Mouse (Mus musculus) gastrocnemius, postnatal 4 days (tissue): ENCODE data around the gene Olfr599. TPM values are rescaled to one million over a fixed set of nuclear protein-coding genes. Genes with fewer than 3 reads are reported as not detected.
"Not testable (repeated sequence)": the region's sequence is repeated elsewhere in the genome, so short reads cannot be mapped to it uniquely, and the experiment has no call there.

Experiments used
- DNase-seq, 2 experiments: peaks; one replicate each; pipeline ENCODE4 v3.0.0; 2021 to 2022; ENCODE audit warnings: low spot score in 2 of 2, mixed read lengths in 2 of 2
- long read RNA-seq, 2 experiments: library from polyadenylated mRNA; stranded (forward); transcript quantifications; one replicate each; pipeline ENCODE4 v2.0.0; 2021
- total RNA-seq, 2 experiments: library from RNA; stranded (reverse); gene quantifications; 2 replicates each; pipeline ENCODE4 v1.2.3; 2021

The Olfr599 gene
- total RNA-seq: not detected
- long read RNA-seq, experiment 1: 0 reads
- long read RNA-seq, experiment 2: 0 reads

DNA sequence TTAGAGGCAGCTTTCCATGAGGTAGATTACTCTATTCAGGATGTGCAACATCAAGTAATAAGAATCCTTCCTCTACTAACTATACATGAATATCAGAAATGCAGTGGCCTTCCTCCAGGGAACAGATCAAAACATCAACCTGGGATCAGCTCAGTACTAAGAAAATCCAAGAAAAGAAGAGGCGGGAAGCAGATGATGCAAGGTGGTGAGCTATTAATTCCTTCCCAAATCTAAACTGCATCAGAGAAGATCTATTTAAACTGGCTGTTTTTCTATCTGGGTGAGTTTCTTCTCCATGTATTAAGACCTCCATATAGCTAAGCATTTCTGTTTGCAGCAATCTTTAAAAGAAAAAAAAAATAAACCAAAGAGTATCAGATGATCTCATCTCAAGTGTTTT lies at the start of gene Olfr599:
TSS of gene Olfr599 (plus strand) at position 301 of the 400 bp plus-strand sequence.
- no peak for DNase-seq

DNA sequence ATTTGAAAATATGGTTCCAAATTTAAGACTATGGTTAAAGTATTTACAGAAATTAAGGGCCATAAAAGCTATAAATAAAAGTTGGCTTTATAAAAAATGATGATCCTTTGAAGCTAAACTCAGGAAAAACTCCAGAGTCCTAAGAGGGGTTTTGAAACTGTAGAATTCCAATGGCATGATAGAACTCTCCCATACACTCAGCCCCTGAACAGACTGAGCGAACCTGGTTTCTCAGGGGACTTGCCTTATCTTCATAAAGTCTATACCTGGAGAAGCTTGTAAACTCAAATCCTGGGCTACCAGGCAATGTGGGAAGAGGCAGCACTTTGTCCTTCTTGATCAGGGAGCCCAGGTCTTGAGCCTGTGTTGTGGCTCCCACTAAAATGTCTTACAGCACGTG lies 30.4 kb upstream of the Olfr599 start, which contains the start of gene Olfr596:
TSS of gene Olfr596 (plus strand) at position 301 of the 400 bp plus-strand sequence.
- not testable (repeated sequence) for DNase-seq

DNA sequence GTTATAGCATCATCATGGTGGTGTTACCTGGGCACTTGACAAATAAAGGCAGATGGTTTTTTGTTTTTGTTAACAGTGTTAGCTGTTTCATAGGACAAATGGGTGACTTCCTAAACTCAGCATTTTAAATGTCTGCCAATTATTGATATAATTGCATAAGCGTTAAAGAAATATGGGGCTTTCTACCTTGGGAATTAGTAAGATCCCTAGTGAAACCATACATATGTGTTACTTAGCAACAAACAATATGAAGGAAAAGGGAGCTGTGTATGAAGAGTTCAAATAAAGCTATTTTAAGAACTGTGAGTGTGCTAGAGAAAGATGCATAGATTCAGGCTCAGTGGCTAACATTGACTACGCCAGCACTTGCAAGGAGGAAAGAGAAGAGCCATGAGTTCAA lies 19.7 kb upstream of the Olfr599 start, which contains the start of gene Olfr597:
TSS of gene Olfr597 (plus strand) at position 301 of the 400 bp plus-strand sequence.
- not testable (repeated sequence) for DNase-seq

DNA sequence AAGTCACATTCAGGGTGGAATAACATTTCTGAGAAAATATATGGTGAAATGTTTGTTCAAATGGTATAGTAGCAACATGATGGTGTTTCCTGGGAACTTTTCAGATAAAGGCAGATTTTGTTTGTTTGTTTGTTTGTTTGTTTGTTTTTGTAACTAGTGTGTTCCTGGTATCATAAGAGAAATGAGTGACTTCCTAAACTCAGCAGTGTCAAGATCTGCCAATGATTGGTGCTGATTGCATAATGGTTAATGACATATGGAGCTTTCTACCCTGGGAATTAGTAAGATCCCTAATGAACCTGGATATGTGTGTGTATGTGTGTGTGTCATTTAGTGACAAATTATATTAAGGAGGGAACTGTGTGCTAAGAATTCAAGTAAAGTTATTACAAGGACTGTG lies 12.4 kb upstream of the Olfr599 start, which contains the start of gene Olfr598:
TSS of gene Olfr598 (plus strand) at position 301 of the 400 bp plus-strand sequence.
- DNase-seq: no peak

DNA sequence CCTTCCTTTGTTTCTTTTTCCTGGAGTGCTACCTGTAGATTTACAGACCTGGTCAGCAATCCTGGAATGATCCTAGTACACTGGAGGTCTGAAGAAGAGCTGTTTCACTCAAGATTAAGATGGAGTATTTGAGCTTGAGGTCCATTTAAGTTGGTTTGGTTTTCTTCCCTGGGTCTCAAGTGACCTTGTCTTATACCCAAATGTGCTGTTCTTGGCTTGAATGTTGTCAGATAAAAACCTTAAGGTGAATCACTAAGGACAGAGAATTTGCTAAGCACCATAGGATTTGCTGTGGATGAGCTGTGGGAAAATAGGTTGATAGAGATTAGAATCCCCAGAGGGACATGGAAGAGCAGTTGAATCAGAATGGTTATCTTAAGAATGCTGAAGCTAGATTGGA lies 13.9 kb downstream of the Olfr599 start, which contains the start of gene Olfr600:
TSS of gene Olfr600 (minus strand) at position 101 of the 400 bp plus-strand sequence.
- no peak for DNase-seq

DNA sequence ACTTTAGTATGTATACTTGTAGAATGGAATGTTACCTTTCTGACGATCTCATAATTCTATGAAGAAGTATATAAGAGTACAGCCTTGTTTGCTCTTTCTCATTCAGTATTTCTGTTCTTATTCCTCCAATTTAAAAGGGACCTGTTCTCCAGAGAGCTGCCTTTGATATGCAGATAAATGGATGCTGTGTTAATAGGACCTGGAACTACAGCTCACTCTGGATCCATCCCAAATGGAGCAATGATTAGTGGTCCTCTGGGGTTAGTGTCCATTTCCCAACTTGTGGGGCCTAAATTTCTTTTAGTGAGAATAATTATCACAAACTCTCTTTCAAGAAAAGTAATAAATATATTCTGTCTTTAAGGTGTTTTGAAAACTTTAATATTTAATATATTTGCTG lies 26.8 kb downstream of the Olfr599 start, which contains the start of gene Olfr601:
TSS of gene Olfr601 (minus strand) at position 101 of the 400 bp plus-strand sequence.
- DNase-seq: no peak

DNA sequence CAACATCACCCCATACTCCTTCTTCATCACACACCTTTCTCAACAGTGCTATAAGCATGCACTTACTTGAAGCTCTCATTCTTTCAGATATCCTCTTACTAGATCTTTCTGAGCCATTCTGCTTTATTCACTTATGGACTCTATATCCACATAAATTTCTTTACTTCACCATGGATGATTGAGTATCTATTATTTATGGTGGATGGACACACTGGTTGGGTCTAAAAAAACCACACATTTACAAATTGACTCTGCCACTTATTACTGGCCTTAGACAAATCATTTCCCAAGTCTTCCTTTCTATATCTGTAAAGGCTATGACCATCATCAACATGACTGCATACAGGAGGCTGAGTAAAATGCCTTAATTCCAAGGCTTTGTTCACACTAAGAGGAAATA lies 50.4 kb downstream of the Olfr599 start, which contains the start of gene Olfr603:
TSS of gene Olfr603 (minus strand) at position 101 of the 400 bp plus-strand sequence.
- DNase-seq: no peak

Other genes with a start within 250 kb of the Olfr599 start
- gene Olfr585, start 238.2 kb upstream of the Olfr599 start, total RNA-seq: not detected
- not detected for gene Olfr586, start 210.3 kb upstream of the Olfr599 start, total RNA-seq
- not detected for gene Olfr588-ps1, start 195.0 kb upstream of the Olfr599 start, total RNA-seq
- gene Olfr589, start 179.6 kb upstream of the Olfr599 start, total RNA-seq: not detected
- not detected for gene Olfr591, start 157.6 kb upstream of the Olfr599 start, total RNA-seq
- not detected for gene Olfr592, start 151.1 kb upstream of the Olfr599 start, total RNA-seq
- not detected for gene Olfr593, start 124.1 kb upstream of the Olfr599 start, total RNA-seq
- gene Olfr594, start 118.9 kb upstream of the Olfr599 start, total RNA-seq: not detected
- not detected for gene Usp17ld, start 83.4 kb upstream of the Olfr599 start, total RNA-seq
- gene Olfr596, start 30.3 kb upstream of the Olfr599 start, total RNA-seq: not detected
- gene Olfr597, start 19.6 kb upstream of the Olfr599 start, total RNA-seq: not detected
- not detected for gene Olfr598, start 12.3 kb upstream of the Olfr599 start, total RNA-seq
- gene Olfr600, start 13.8 kb downstream of the Olfr599 start, total RNA-seq: not detected
- gene Olfr601, start 26.7 kb downstream of the Olfr599 start, total RNA-seq: not detected
- gene Olfr603, start 50.3 kb downstream of the Olfr599 start, total RNA-seq: not detected
- not detected for gene Usp17lc, start 79.2 kb downstream of the Olfr599 start, total RNA-seq
- gene Olfr605, start 109.5 kb downstream of the Olfr599 start, total RNA-seq: not detected
- not detected for gene Olfr606, start 113.1 kb downstream of the Olfr599 start, total RNA-seq
- not detected for gene Olfr607, start 128.2 kb downstream of the Olfr599 start, total RNA-seq
- gene Olfr608, start 134.0 kb downstream of the Olfr599 start, total RNA-seq: not detected
- not detected for gene Olfr609, start 162.1 kb downstream of the Olfr599 start, total RNA-seq
- gene Olfr610, start 176.2 kb downstream of the Olfr599 start, total RNA-seq: not detected
- not detected for gene Olfr611, start 184.9 kb downstream of the Olfr599 start, total RNA-seq
- not detected for gene Olfr612, start 206.8 kb downstream of the Olfr599 start, total RNA-seq
- gene Olfr613, start 212.2 kb downstream of the Olfr599 start, total RNA-seq: not detected
- not detected for gene Olfr615, start 220.2 kb downstream of the Olfr599 start, total RNA-seq
- gene Olfr616, start 233.2 kb downstream of the Olfr599 start, total RNA-seq: not detected
- not detected for gene Olfr617, start 237.1 kb downstream of the Olfr599 start, total RNA-seq